Mouse (Mus musculus): Measurements from ENCODE around the gene Vmn1r158. TPM values are rescaled to one million over a fixed set of nuclear protein-coding genes. Genes with fewer than 3 reads are reported as not detected.
"Not testable (repeated sequence)": the region's sequence is repeated elsewhere in the genome, so short reads cannot be mapped to it uniquely, and the experiment has no call there.

The Vmn1r158 gene
- polyA plus RNA-seq (2017; shearing (Covaris generic)): not detected

DNA sequence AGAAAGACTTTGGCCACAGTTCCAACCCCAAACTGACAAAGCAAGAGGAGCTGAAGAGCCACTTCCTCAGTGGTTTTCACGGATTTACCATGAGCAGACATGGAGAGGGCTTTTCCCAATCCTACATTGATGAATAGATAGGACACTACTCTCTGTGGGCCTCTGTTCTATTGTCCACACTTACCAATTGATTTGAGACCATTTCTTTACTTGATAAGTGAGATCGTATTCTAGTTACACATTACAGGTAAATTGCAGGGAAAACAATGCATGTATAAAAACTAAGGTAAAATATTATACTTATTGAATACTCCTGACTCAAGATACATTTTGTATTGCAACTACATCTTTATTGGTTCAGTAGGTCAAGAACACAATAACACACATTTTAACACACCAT lies at the start of gene Vmn1r158:
Gene Vmn1r158, minus strand, starts transcription at position 101 of the 400 bp plus-strand sequence.
- ATAC-seq: not testable (repeated sequence)

DNA sequence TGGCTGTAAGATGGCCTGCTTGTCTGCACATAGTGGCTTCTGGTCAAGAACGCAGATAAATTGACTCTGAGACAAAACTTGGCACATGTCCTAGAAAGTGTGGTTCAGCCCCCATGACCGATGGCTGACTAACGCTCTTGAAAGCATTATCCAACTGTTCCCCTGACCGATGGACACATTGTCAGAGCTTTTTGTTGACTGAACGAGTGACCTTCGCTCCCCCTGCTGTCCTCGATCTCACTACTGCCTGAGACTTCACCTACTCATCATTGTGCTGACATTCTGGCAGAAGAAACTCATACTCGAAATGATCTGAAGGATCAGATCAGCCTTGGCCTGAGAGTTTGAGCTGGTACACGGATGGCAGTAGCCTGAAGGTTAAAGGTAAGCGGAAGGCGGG lies 14.6 kb downstream of the Vmn1r158 start:
- not testable (repeated sequence) for ATAC-seq

DNA sequence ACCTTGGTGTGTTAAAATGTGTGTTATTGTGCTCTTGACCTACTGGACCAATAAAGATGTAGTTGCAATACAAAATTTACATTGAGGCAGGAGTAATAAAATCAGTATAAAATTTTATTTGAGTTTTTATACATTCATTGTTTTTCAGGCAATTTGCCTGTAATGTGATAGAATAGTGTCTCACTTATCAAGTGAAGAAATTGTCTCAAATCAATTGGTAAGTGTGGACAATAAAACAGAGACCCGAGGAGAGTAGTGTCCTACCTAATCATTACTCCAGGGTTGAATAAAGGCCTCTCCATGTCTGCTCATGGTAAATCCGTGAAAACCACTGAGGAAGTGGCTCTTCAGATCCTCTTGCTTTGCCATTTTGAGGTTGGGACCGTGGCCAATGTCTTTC lies 29.2 kb downstream of the Vmn1r158 start, which contains the start of gene Vmn1r157:
Gene Vmn1r157, plus strand, starts transcription at position 301 of the 400 bp plus-strand sequence.
- ATAC-seq: not testable (repeated sequence)

Other genes with a start within 250 kb of the Vmn1r158 start
- gene Gm4201, start 225.4 kb downstream of the Vmn1r158 start, polyA plus RNA-seq (2017; shearing (Covaris generic)): not detected
- not detected for gene Gm4565, start 202.7 kb downstream of the Vmn1r158 start, polyA plus RNA-seq (2017; shearing (Covaris generic))
- gene Vmn1r155, start 132.8 kb downstream of the Vmn1r158 start, polyA plus RNA-seq (2017; shearing (Covaris generic)): not detected
- gene Gm8693, start 98.5 kb downstream of the Vmn1r158 start, polyA plus RNA-seq (2017; shearing (Covaris generic)): not detected
- not detected for gene Gm4567, start 71.1 kb downstream of the Vmn1r158 start, polyA plus RNA-seq (2017; shearing (Covaris generic))
- not detected for gene Vmn1r157, start 29.1 kb downstream of the Vmn1r158 start, polyA plus RNA-seq (2017; shearing (Covaris generic))
- gene Vmn1r159, start 52.8 kb upstream of the Vmn1r158 start, polyA plus RNA-seq (2017; shearing (Covaris generic)): not detected
- gene Vmn1r160, start 80.4 kb upstream of the Vmn1r158 start, polyA plus RNA-seq (2017; shearing (Covaris generic)): not detected
- gene Gm4214, start 193.9 kb upstream of the Vmn1r158 start, polyA plus RNA-seq (2017; shearing (Covaris generic)): not detected
- gene Gm4216, start 229.1 kb upstream of the Vmn1r158 start, polyA plus RNA-seq (2017; shearing (Covaris generic)): not detected